Mouse (Mus musculus) spleen, adult 2 months (tissue): ENCODE measurements around the gene Sbno2.

Source experiments
- CTCF ChIP-seq: fragments of 200-500 bp; IDR thresholded peaks from 2 replicates; pipeline ENCODE4 v1.5.1; 2011; ENCODE audit warnings: mild to moderate bottlenecking, inconsistent platforms; ENCODE audit not compliant: insufficient read depth, insufficient read length, insufficient replicate concordance; ENCODE audit errors: extremely low read depth
- POLR2A ChIP-seq: fragments of 200-500 bp; IDR thresholded peaks from 2 replicates; pipeline ENCODE4 v1.6.1; 2011; ENCODE audit warnings: low read depth, low read length, inconsistent platforms

GRCm38 (mm10) chr10:80089146-80089545, 16.2 kb downstream of the Sbno2 start:
- no peak for TF ChIP-seq CTCF
- no peak for TF ChIP-seq POLR2A
